Mouse (Mus musculus): Measurements from ENCODE around the gene Cul9.

- no peak for TF ChIP-seq CTCF (IDR thresholded peaks at IDR 0.05; ENCODE audit: low read depth)
- TF ChIP-seq EP300 (IDR thresholded peaks at IDR 0.05; ENCODE audit: low read depth): no peak
These were observed 44.3 kb upstream of the Cul9 start for GRCm38 (mm10) chr17:46590439-46590838.
